Mouse (Mus musculus) intestine, embryonic 16.5 days (tissue): ENCODE measurements around the gene Rnf181. TPM values are rescaled to one million over a fixed set of nuclear protein-coding genes. Genes with fewer than 3 reads are reported as not detected.

Experiments
- ATAC-seq: fragments of 200-750 bp; cut with Nextera tagmentation; 2 replicates; pipeline ENCODE4 v1.8.0; 2017; ENCODE audit warnings: moderate TSS enrichment, moderate library complexity
- H3K27ac ChIP-seq: fragments of 300-500 bp; sonication (generic); 2 replicates; pipeline ENCODE4 v1.5.1; 2014; ENCODE audit warnings: mild to moderate bottlenecking, low read length
- H3K27me3 ChIP-seq: fragments of 300-500 bp; sonication (generic); replicated peaks from 2 replicates; pipeline ENCODE4 v1.6.1; 2014; ENCODE audit warnings: low read length, control low read depth, mixed read lengths; ENCODE audit not compliant: control insufficient read depth, insufficient read depth
- H3K36me3 ChIP-seq: fragments of 300-500 bp; sonication (generic); 2 replicates; pipeline ENCODE4 v1.6.1; 2014; ENCODE audit warnings: low read length, control low read depth; ENCODE audit not compliant: control insufficient read depth, insufficient read depth
- H3K4me1 ChIP-seq: fragments of 300-500 bp; sonication (generic); 2 replicates; pipeline ENCODE4 v1.6.1; 2014; ENCODE audit warnings: low read length, control low read depth, mixed read lengths; ENCODE audit not compliant: control insufficient read depth, insufficient read depth
- H3K4me2 ChIP-seq: fragments of 300-500 bp; sonication (generic); 2 replicates; pipeline ENCODE4 v1.6.1; 2014; ENCODE audit warnings: low read depth, low read length, control low read depth
- H3K4me3 ChIP-seq: fragments of 300-500 bp; sonication (generic); 2 replicates; pipeline ENCODE4 v1.5.1; 2014; ENCODE audit warnings: mild to moderate bottlenecking, low read length
- H3K9ac ChIP-seq: fragments of 300-500 bp; sonication (generic); 2 replicates; pipeline ENCODE4 v1.6.1; 2014; ENCODE audit warnings: low read depth, low read length
- H3K9me3 ChIP-seq: fragments of 300-500 bp; sonication (generic); 2 replicates; pipeline ENCODE4 v1.6.1; 2016; ENCODE audit warnings: low read length, control low read depth; ENCODE audit not compliant: control insufficient read depth
- whole genome bisulfite sequencing: fragments of 180-500 bp; shearing (Covaris S2); extraction: QIAGEN DNeasy Blood & Tissue Kit; methylation state at CpG from one replicate; pipeline ENCODE4 v1.1.7; 2014; 5-methylcytosine and 5-hydroxymethylcytosine counted together
- polyA plus RNA-seq: library from polyadenylated mRNA; unstranded; fragments of >200 nt; fragmentation: Nextera tagmentation; extraction: Ambion mirVana; gene quantifications from 2 replicates; pipeline ENCODE4 v1.2.1, GENCODE M21; 2015

Rnf181 gene
- polyA plus RNA-seq, 1 experiment from 2014 or later, result 159 TPM

DNA sequence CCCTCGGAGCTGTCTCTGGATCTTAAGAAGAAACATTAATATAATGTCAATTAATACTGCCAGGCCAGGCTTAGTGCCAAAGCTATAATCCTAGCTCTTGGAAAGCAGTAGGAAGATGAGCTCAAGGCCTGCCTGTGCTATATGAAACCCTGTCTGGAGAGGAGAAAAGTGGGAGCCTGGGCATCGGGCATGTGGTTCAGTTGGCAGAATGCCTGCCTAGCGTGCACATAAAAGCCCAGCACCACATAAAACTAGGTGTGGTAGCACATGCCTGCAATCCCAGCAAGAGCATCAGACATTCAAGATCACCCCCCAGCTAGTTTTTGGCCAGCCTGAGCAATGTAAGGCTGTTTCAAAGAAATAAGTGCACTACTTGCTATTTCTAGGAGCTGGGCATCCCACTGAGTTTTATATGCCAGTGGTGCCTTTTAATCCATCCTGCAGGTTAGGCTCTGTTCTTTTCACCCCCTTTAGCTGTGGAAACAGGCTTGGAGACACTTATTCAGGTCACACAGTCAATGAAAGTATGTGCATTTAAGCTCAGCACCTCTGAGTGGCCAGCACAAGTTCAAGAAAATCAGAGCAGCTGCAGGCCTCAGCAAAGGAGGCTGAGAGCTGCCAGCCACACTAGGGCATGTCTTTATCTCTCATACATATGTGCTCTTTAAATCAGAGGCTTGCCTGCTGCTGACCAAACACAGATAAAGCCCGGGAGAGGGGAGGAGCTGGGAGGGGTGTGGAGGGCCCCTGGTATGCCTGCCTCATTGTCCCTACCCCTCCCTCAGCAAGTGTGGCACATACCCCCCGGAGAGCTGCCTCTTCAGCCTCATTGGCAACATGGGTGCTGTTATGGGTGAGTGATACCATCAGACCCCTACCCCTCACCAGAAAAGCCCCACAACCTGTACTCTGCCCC is 9.3 kb downstream of the Rnf181 start:
- no peak for ATAC-seq
- H3K27me3 ChIP-seq, result no peaks in the 10 kb centered on the region
- 0 out of 2 replicates have a peak, but pooled peaks cover 2% of the 10 kb centered on the region for H3K36me3 ChIP-seq
- 53% methylated on average over 5 of the region's 5 CpGs for WGBS
- no peak overlapping the region for H3K4me2 ChIP-seq
- no peak overlapping the region for H3K9ac ChIP-seq
- no peak overlapping the region; the same call in 1 of the 2 replicates for H3K27ac ChIP-seq
- H3K9me3 ChIP-seq, result no peaks in the 10 kb centered on the region
- peaks cover 47% of the 10 kb centered on the region for H3K4me1 ChIP-seq
- no peak overlapping the region for H3K4me3 ChIP-seq

DNA sequence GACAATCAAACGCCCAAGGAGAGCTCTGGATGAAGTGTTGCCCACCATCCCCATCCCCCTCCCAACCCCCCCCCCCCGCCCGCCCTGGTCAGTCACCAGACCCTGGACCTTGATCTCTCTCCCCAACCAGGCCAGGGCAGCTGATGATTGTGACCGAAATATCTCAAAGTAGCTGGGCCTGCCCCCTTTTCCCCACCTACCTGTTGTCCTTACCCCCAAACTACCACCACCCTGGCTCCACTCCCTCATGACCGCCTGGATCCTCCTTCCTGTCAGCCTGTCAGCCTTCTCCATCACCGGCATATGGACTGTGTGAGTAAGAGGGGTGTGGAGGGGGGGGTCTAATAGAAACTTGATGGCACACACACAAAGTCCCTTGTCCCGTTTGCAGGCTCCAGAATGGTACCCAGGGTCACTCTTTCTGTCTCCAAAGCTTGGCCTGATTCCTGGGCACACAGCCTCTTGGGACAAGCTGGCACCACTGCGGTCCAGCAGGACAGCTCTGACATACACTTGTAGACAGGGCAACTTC is 10.7 kb downstream of the Rnf181 start:
- peaks cover 45% of the 10 kb centered on the region for H3K4me1 ChIP-seq
- no peaks in the 10 kb centered on the region for H3K27me3 ChIP-seq
- H3K4me2 ChIP-seq, result peak overlapping the region; percentile 85
- H3K9ac ChIP-seq, result peak overlapping the region; percentile 73
- H3K36me3 ChIP-seq, result 0 out of 2 replicates have a peak, but pooled peaks cover 2% of the 10 kb centered on the region
- H3K9me3 ChIP-seq, result no peaks in the 10 kb centered on the region
- 0 out of 2 replicates have a peak, but pooled peaks have one; percentile 2 for ATAC-seq
- H3K4me3 ChIP-seq, result peak overlapping the region; percentile 67
- WGBS, result 39% methylated on average over 8 of the region's 8 CpGs
- H3K27ac ChIP-seq, result no peak overlapping the region

DNA sequence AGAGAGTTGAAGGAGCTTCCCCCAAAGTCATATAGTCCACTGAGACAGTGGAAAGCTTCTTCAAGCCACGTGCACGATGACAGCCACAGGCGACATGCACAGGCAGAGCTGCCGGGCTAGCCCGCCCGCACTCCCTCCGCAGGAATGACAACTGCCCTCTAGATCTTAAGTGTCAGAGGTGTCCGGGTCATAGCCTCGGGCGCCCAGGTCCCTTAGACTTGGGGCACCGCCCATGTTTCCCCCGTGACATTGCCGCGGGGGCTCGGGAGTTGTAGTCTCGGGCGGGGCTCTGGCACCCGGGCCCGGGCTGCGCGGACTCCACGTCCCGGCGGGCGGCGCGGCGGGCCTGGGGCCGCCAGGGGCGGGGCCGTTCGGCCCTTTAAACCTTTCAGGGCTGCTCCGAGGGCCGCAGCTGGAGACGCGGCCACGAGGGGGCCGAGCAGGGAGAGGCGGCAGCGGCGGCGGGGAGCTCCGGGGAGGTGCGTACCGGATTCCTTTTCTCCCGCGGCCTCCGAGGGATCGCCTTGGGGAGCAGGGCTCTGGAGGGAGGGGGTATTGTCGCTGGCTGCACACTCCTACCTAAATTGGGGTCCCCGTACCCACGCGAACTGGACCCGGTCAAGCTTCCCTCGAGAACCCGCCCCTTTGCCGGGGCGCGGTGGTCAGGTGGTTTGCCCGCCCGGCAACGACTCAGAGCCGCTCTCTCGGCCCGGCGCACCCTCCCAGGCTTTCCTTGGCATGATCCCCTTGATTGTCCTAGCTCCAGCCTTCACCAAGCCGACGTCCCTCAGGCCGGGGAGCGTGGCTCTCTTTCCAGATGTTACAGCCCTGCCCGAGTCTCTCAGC is 11.5 kb downstream of the Rnf181 start, which contains the start of gene Tmem150a:
TSS of gene Tmem150a (plus strand) at position 382 of the 846 bp plus-strand sequence.
- Histone ChIP-seq H3K4me1 (peaks cover 37% of the 10 kb centered on the region), H3K36me3 (0 out of 2 replicates have a peak, but pooled peaks cover 4% of the 10 kb centered on the region), H3K27me3 (no peaks in the 10 kb centered on the region), H3K27ac (0 out of 2 replicates have a peak within 1 kb of the TSS, but pooled peaks have one; percentile 4), H3K4me3 (peak within 1 kb of the TSS; percentile 67), H3K4me2 (peak within 1 kb of the TSS; percentile 85), H3K9ac (peak within 1 kb of the TSS; percentile 73), H3K9me3 (no peaks in the 10 kb centered on the region)
- under 1% methylated on average over 69 of the region's 71 CpGs for WGBS
- ATAC-seq, result peak; percentile 91

DNA sequence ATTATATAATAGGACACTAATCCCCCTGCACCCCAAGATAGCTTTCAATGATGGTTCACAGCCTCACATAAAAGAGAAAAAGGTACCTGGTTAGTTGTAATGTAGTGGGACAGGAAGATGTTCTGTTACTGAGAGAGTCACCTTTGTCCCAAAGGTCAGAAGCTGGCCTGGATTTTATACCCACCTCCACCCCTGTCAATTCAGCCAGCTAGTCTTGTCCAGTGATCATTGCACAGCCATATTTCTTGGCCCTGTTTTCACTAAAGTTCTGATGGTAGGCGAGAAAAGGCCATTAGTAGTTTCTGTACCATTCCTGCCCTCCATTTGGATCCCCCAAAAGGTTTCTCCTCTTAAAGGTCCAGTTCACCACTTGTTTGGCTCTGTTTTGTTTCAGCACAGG is 12.7 kb downstream of the Rnf181 start:
- 73% methylated on average over 1 of the region's 1 CpGs for WGBS
- H3K9me3 ChIP-seq, result no peaks in the 10 kb centered on the region
- H3K4me3 ChIP-seq, result no peak overlapping the region
- H3K4me1 ChIP-seq, result peaks cover 30% of the 10 kb centered on the region
- no peak overlapping the region for H3K9ac ChIP-seq
- H3K27me3 ChIP-seq, result no peaks in the 10 kb centered on the region
- no peak for ATAC-seq
- no peak overlapping the region for H3K27ac ChIP-seq
- 0 out of 2 replicates have a peak, but pooled peaks cover 5% of the 10 kb centered on the region for H3K36me3 ChIP-seq
- H3K4me2 ChIP-seq, result no peak overlapping the region

DNA sequence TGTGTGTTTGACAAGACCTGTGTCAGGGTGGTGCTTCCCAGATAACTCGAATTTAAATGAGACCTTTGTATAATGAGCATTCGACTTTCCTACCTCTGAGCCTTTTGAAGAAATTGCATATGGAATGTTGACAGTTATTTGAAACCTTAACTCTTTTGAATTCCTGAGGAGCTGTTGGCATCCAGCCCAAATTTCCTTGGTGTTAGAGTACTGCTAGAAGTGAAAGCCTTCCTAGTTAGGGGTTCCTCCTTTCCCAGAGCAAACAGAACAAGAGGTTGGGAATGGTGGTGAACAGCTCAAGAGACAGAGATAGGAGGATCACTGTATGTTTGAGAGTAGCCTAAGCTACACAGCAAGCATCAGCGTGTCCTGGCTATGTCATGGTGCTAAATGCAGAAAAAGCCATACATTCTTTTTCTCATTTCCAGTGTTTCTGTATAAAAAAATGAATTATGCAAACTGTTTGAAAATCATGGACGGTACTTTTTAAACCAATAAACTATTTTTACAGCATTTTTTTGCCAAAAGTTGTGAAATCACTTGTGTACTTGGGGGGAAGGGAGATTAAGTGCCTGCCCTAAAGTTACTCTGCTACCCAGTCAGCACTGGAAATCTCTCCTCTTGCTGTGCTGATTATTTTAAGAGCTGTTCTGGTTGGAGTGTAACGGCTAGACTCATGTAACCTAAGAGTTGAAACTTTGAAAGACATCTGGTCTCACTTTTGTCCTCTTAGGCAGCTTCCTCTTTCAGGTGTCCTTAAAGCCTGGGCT is 13.9 kb downstream of the Rnf181 start:
- H3K27ac ChIP-seq, result no peak overlapping the region

DNA sequence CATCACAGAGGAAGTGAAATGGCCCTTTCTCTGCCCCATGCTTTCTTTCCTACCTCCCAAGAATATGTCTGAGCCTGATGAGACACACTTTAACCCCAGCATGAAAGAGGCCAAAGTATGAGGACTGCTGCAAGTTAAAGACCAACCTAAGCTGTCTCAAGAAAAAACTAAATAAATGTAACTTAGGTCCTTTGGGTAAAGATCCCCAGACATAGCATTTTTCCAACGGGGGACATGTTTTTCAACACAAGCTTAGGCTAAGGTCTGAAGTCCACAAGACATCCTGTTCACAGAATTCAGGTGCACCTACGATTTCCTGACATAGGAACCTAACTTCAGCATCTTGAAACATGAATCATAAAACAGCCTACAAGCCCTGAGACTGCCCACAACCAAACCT is 16.5 kb downstream of the Rnf181 start:
- WGBS, result 95% methylated on average over 2 of the region's 2 CpGs
- Histone ChIP-seq H3K27ac (no peak overlapping the region), H3K9ac (no peak overlapping the region), H3K4me1 (peaks cover 19% of the 10 kb centered on the region), H3K4me2 (no peak overlapping the region), H3K27me3 (no peaks in the 10 kb centered on the region), H3K36me3 (peaks cover 8% of the 10 kb centered on the region; the same call in 1 of the 2 replicates), H3K4me3 (no peak overlapping the region), H3K9me3 (no peaks in the 10 kb centered on the region)
- no peak for ATAC-seq

More for the DNA sequence above, 13.9 kb downstream of the Rnf181 start:
- Histone ChIP-seq H3K36me3 (peaks cover 8% of the 10 kb centered on the region; the same call in 1 of the 2 replicates), H3K9me3 (no peaks in the 10 kb centered on the region), H3K4me1 (peaks cover 31% of the 10 kb centered on the region), H3K9ac (no peak overlapping the region), H3K4me2 (no peak overlapping the region), H3K27me3 (no peaks in the 10 kb centered on the region), H3K4me3 (no peak overlapping the region)
- 67% methylated on average over 5 of the region's 5 CpGs for WGBS
- ATAC-seq, result no peak

DNA sequence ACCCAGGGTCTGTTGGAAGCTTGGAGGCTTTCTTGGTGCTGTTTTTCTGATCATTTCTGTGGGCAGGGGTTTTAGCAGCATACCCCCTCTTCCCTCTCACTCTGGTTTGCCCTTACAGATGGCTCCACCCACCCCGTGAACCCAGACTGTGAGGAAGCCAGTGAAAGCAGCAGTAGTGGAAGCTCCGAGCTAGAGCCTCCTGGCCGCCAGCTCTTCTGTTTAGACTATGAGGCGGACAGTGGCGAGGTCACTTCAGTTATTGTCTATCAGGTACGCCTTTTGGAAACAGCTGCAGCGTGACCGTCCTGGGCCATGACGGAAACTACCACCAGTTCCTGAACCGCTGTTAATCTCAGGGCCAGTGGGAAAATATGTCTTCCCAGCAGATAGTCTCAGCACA is 18.3 kb downstream of the Rnf181 start:
- H3K4me1 ChIP-seq, result peaks cover 24% of the 10 kb centered on the region
- WGBS, result 68% methylated on average over 10 of the region's 10 CpGs
- no peak overlapping the region for H3K9ac ChIP-seq
- no peak for ATAC-seq
- H3K9me3 ChIP-seq, result no peaks in the 10 kb centered on the region
- H3K4me2 ChIP-seq, result peak overlapping the region; percentile 82
- no peak overlapping the region for H3K27ac ChIP-seq
- no peaks in the 10 kb centered on the region for H3K27me3 ChIP-seq
- H3K36me3 ChIP-seq, result peaks cover 8% of the 10 kb centered on the region; the same call in 1 of the 2 replicates
- H3K4me3 ChIP-seq, result peak overlapping the region; percentile 88; the same call in 1 of the 2 replicates

DNA sequence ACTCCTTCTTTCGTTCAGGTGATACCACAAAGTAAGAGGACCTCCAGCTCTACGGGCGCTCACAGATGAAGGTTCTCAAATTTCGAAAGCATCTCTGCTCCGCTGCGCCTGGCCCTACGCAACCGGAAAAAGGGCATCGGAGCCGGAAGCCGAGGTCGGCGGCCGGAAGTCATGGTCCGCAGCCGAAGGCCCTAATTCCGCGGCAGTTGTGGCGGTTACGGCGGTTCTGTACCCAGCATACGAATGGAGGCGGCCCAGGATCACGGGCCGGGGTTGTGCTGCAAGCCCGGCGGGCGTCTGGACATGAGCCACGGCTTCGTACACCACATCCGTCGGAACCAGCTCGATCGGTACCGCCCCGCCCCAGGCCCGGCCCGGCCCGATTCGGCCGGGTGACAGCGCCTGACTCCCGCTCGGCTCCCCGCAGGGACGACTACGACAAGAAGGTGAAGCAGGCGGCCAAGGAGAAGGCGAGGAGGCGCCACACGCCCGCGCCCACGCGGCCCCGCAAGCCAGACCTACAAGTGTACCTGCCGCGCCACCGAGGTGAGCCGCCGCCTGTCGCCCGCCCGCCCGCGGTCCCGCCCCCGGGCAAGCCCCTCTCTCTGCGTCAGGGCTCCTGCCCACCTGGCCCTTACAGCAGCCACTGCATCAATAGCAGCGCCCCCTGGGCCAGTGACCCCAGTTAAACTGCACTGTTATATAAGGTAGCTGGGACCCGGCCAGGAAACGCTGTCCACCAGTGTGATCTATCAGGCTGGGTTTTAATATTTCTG is 19.4 kb downstream of the Rnf181 start, which contains the start of gene 0610030E20Rik:
TSS of gene 0610030E20Rik (plus strand) at position 152 of the 776 bp plus-strand sequence.
- H3K4me2 ChIP-seq, result peak within 1 kb of the TSS; percentile 82
- peaks cover 24% of the 10 kb centered on the region for H3K4me1 ChIP-seq
- peak within 1 kb of the TSS; percentile 93 for H3K27ac ChIP-seq
- H3K4me3 ChIP-seq, result peak within 1 kb of the TSS; percentile 88
- WGBS, result under 1% methylated on average over 72 of the region's 72 CpGs
- H3K9ac ChIP-seq, result peak within 1 kb of the TSS; percentile 98
- no peaks in the 10 kb centered on the region for H3K9me3 ChIP-seq
- peak; percentile 79 for ATAC-seq
- no peaks in the 10 kb centered on the region for H3K27me3 ChIP-seq
- peaks cover 8% of the 10 kb centered on the region; the same call in 1 of the 2 replicates for H3K36me3 ChIP-seq
